Mouse (Mus musculus) testis, adult 2 months (tissue): Measurements from ENCODE around the gene Wdr35.

Experiments
- CTCF ChIP-seq: fragments of 200-500 bp; IDR thresholded peaks from 2 replicates; pipeline ENCODE4 v1.5.1; 2012; ENCODE audit warnings: low read depth, mild to moderate bottlenecking, inconsistent platforms, low read length, moderate library complexity; ENCODE audit not compliant: control insufficient read depth, insufficient read depth, insufficient replicate concordance
- POLR2A ChIP-seq: fragments of 200-500 bp; IDR thresholded peaks from 2 replicates; pipeline ENCODE4 v1.6.1; 2012; ENCODE audit warnings: low read depth, mild to moderate bottlenecking, inconsistent platforms, low read length, moderate library complexity; ENCODE audit not compliant: control insufficient read depth

DNA sequence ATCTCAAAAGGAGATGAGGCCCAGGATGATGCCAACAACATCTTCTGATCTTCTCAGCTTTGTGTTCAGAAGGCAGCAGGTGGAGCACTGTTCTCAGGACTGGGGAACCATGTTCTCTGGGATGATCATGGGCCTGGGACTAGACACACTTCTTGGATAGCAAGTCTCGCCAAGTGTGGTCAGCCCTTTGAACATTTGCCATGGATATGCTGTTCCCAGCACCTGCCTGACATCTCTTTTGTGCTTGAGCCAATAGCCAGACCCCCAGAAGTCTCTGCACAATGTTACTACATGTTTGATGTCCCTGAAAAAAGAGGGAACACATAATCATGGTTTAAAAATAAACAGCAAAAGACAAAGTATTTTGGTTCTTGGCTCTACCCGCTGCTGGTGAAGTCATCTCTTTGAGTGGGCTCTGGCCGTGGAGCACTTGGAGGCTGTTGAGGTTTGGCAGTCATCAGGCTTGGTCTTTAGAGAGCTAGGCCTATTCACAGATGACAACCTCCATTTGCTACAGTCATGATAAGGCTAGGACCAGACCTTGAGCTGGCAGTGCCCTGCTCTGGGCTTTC lies 103.9 kb downstream of the Wdr35 start:
- TF ChIP-seq POLR2A (no peak), CTCF (no peak)
